Mouse (Mus musculus) kidney, postnatal 36 days (tissue): Measurements from ENCODE around the gene Dennd6b.

Source experiments
- DNase-seq, 2 experiments: peaks; one replicate each; pipeline ENCODE4 v3.0.0; 2021 to 2022; ENCODE audit warnings: mixed read lengths in 2 of 2

Gene Dennd6b

GRCm38 (mm10) chr15:89157954-89158353 lies 38.3 kb downstream of the Dennd6b start:
- peak; percentile 76 to 90 for DNase-seq

DNA sequence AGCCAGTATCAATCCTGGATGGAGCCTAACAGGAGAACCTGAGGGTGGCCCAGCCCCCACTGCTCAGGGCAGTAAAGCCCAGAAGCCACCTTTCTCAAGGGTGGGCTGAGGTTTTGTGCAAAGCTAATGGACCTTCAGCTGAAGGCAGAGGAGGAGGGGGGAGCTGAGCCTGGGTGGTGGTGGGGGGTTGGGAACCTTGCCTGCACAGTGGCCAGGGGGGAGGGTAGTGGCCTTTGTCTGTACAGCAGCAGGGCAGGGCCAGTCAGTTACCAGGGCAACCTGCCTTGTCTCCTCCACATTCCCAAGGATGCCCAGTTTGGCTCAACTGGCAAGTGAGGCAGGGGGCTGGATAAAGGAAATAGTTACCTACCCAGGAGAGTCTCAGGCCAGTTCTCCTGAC lies 44.0 kb downstream of the Dennd6b start:
- no peak for DNase-seq

- peak in 1 of 2 experiments; percentile 73 for DNase-seq
Observed at GRCm38 (mm10) chr15:89150041-89150390, 46.3 kb downstream of the Dennd6b start.

DNA sequence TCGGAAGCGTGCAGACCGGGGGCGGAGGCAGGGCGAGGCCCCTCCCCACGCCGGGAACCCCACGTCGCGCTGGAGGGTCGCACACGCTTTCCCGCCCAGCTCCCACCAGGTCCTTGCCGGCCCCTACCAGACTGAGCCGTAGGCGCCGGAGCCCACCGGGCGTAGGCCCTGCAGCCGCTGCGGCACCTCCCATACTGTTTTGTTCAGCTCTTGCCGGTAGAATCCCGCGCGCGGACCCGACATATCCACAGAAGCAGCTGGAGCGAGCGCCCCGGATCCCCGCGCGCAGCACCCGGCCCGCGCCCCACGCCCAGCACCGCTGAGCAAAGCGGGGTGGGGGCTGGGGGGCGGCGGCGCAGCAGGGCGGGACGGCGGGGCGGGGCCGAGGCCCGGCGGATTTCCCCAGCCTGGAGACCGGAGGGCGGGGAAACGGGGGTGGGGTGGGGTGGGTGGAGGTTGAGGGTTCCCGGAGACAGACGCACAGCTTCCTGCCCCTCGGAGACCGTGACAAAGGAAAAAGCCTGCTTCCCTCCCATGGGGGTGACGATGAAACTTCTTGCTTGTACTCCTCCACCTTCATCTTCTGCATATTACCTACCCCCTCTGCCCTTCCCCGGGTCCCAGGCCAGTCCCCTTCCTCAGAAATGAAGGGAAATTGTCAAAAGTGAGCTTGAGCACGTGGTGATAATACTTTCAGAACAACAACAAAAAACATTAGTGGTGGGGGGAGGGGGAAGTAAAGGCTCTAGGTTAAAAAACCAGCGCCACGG lies 46.8 kb downstream of the Dennd6b start, which contains the start of gene Mapk11:
TSS of gene Mapk11 (minus strand) at position 358 of the 770 bp plus-strand sequence.
- peak; percentile 54 to 73 for DNase-seq

DNA sequence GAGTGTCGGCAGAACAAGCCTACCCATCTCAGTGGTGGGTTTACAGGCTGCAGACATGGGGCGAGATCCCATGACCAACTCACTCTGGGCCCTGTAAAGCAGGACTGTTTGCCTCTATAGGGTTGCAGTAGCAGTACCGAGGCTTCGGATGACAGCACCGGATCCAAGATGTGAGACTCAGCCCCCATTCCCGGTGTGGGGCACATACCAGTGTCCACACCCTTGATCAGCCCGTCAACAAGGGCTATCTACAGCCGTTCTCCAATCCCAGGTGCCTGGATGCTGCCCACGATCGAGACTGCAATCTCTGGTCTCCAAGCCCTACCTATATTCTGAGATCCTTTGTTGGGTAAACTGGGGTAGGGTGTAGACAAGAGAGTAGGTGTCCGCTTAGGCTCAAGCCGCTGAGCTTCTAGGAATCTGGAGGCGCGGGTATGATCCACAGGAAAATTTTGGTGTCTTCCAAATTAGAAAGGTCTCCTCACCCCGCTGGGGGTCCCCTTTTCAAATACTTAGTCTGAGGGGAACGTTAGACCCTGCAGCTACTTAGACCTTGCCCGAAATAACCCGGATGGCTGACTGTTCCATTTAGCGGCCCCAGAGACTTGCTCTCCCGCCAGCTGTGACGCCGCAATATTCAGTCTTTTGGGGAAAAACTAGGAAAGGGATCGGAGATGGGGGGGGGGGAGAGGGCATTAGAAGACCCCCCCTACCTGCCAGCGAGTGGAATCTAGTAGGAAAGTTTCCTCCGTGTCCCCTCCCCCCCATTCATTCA lies 47.6 kb downstream of the Dennd6b start:
- DNase-seq, result no peak

DNA sequence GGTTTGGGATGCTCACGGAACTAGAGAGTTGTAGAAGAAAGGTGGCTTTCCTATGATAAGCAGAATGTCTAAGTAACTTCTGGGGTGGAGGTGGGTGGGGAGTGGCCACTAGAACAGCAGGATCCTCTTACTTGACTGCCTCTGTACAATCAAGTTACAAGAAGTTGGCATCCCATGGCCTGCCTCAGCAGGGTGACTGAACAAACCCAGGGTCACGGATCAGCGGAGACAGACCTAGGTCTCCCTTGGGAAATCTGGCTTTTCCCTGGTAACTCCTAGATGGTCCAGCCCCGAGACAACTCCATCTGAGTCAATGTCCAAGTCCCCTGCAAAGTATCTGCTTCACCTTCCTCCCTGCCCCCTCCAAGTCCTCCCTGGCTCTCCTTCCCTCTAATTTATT lies 48.4 kb downstream of the Dennd6b start:
- peak in 1 of 2 experiments; percentile 56 for DNase-seq

DNA sequence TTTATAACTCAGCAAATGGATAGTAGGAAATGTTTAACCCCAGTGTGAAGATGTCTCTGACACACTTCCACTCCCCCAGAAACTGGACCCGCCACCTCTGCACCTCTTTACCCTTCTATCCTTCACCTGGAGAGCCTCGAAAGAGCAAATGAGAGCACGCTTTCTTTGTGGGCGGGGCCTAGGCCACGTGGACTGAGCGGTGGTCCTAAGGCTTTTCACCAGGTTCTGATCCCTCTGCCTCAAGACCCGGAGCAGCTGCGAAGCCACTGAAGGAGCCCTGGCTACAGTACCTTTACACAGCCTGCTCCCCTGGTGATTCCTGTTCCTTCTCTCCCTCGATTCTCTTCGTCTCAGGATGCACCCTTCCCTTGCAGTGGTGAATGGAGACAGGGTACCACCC lies 48.8 kb downstream of the Dennd6b start:
- no peak for DNase-seq

- peak; percentile 46 to 69 for DNase-seq
Observed at GRCm38 (mm10) chr15:89147024-89147423, 49.3 kb downstream of the Dennd6b start.

DNA sequence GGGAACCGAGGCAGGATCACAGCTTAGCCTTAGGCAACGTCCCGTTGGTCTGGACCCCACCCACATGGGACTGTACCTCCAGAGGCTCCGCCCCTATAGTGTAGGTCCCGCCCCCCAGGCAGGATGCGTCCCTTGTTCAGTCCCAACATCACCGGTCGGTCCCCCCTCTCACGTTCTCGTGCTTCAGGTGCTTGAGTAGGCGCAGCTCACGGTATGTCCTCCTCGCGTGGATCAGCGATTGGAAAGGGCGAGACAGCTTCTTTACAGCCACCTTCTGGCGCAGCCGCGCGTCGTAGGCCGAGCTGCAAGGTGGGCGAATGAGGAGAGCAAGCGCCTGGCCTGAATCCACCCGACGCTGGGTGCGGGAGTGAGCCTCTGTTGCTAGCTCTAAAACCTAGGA lies 49.8 kb downstream of the Dennd6b start:
- peak; percentile 46 to 75 for DNase-seq

DNA sequence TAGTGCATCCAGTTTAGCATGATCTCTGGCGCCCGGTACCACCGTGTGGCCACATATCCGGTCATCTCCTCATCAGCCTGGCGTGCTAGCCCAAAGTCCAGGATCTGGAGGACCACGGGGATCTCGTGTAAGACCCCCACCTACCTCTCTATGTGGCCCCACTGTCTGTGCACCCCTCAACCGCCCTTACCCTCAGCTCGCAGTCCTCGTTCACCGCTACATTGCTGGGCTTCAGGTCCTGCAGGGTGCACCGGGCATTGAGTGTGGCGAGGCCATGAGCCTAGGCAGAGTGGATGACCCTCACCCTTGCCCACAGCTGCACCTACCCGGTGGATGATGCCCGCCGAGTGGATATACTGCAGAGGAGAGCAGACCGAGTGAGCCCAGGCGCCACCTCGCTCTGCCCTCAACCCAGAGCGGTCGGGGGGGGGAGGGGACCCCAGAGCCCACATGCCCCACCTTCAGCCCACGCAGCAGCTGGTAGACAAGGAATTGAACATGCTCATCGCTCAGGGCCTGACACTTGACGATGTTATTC lies 50.4 kb downstream of the Dennd6b start:
- DNase-seq, result no peak

GRCm38 (mm10) chr15:89144965-89145364 lies 51.3 kb downstream of the Dennd6b start:
- no peak for DNase-seq

- DNase-seq, result no peak
Observed at GRCm38 (mm10) chr15:89143134-89143533, 53.2 kb downstream of the Dennd6b start.

- DNase-seq, result peak in 1 of 2 experiments; percentile 56
Observed at GRCm38 (mm10) chr15:89141905-89142304, 54.4 kb downstream of the Dennd6b start.

GRCm38 (mm10) chr15:89141443-89141842 lies 54.9 kb downstream of the Dennd6b start:
- DNase-seq, result no peak

DNA sequence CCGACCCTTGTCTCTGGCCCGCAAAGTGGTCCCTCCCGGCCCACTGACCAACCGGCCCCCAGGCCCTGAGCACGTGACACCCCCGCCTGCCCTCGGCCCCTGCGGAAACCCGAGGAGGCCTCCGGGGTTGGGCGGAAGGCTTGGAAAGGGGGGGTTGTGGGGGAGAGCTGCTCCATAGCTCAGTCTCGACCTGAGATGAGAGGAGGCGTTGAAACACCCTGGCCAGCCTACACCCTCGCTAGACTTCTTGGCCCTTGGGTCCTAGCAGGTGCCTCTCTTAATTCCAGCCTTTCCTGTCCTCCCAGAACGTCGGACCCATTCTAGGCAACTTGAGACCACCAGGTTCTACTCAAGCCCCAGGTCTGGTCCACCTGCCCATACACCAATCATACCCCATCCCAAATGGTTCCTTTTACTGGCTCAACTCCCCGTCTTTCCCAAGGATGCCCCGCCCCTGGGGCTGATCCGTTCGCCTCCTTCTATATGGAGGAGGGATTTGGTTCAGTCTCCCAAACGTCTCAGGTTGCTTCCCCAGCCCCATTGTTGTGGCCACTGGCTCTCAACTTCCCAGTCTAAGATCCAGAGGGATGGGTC lies 55.5 kb downstream of the Dennd6b start, which contains the start of gene Mapk12:
TSS of gene Mapk12 (minus strand) at position 45 of the 594 bp plus-strand sequence.
- peak; percentile 68 to 77 for DNase-seq

DNA sequence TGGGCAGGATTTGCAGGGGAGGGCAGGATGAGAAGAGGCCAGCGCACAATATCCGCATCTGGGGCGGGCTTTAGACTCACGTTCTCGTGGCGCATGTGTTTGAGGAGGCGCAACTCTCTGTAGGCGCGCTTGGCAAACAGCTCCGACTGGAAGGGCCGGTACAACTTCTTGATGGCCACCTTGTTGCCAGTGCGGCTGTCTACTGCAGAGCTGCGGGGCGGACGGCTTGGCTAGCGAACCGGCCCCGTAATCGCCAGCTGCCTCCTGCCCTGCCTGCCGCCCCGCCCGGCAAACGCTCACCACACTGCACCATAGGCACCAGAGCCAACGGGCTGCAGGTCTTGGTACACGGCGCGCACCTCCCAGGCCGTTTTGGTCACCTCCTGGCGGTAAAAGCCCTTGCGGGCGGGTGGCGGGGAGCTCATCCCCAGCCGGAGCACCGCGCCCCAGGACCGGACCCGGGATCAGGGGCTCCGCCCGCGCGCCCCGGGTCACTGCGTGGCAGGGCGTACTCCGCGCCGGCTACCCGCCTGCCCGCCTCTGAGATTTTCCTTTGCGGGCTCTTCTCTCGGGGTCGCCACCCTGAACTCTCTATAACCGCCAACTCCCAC lies 56.1 kb downstream of the Dennd6b start:
- DNase-seq, result peak; percentile 57 to 68

- no peak for DNase-seq
Observed at GRCm38 (mm10) chr15:89138531-89138930, 57.8 kb downstream of the Dennd6b start.

GRCm38 (mm10) chr15:89138046-89138405 lies 58.3 kb downstream of the Dennd6b start:
- DNase-seq, result no peak

DNA sequence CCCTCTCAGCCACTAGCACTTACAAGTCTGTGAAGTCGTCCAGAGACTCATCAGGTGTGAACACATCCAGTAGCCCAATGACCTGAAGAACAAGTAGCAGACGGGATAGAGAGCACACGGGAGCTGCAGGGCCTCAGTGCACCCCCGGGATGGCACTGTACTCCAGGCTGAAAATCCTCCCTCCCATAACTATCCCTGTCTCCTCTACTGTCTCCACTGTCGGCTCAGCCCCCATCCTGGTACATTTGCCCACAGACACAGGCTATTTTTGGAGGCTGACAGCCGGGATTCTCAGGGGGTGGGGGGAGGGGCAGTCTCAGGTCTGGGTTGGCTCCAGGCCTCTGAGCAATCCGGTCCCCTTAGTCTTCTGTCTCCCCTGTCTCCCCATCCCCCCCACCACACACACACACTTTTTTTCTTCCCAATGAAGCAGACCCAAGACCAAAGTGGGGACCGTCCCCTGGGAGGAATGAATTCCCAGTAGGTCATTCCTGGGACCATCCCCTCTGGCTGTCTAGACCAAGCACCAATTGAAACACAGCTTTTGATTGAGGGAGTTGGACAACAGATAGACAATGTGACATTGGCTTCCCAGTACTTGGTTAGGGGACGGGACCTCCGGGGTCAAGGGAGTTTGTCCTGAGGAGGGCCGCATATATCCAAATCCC lies 58.8 kb downstream of the Dennd6b start:
- DNase-seq, result no peak

DNA sequence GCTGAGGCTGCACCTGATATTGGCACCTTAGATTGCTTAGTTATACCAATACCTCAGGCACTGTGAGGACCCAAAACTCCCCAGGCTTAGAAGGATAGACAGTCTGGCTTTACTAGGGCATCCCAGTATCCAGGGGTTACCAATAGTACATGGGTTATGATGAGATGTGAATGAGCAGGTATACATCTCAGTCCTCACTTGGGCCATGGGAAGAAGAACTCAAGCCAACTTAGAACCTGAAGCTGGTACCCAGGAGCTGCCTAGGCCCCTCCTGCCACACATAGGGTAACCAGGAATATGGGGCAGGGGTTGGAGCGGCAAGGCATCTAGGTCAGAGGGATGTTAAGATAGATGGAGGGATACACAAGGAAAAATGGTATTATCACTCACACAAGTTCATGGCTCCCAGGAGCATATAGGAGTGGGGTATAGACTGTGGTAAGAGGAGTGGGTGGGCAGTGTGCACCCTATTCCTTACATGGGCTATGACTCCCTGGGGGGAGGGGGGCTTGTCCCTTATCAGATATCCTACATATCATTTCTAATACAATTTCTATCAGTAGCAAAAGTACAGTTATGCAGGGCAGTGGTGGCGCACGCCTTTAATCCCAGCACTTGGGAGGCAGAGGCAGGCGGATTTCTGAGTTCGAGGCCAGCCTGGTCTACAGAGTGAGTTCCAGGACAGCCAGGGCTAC lies 59.7 kb downstream of the Dennd6b start:
- DNase-seq, result no peak
